Mouse (Mus musculus): ENCODE results near the gene Cbx5. TPM values are rescaled to one million over a fixed set of nuclear protein-coding genes. Genes with fewer than 3 reads are reported as not detected.

Cbx5 gene
- polyA plus RNA-seq, 1 experiment: 34.2 TPM

GRCm38 (mm10) chr15:103165924-103166323 lies 73.7 kb downstream of the Cbx5 start:
- Histone ChIP-seq H3K36me3 (ENCODE audit: control insufficient read depth, insufficient read depth, low read length) (no peaks in the 10 kb centered on the region), H3K4me3 (ENCODE audit: control insufficient read depth, insufficient read depth, low read length) (no peak overlapping the region), H3K27ac (ENCODE audit: control insufficient read depth, insufficient read depth, low read length) (no peak overlapping the region), H3K27me3 (ENCODE audit: control insufficient read depth, insufficient read depth, low read length) (peaks cover 21% of the 10 kb centered on the region), H3K4me1 (replicated peaks; ENCODE audit: control insufficient read depth, insufficient read depth, low read length) (peaks cover 17% of the 10 kb centered on the region)
- DNase-seq: no peak
- WGBS: 62% methylated on average over 5 of the region's 5 CpGs
- TF ChIP-seq CTCF (IDR thresholded peaks at IDR 0.05; ENCODE audit: borderline replicate concordance, control insufficient read depth, extremely low read depth, insufficient read depth, low read length, poor library complexity): no peak
- TF ChIP-seq POLR2A (IDR thresholded peaks at IDR 0.05; ENCODE audit: control insufficient read depth, extremely low read depth, insufficient read depth, low read length, poor library complexity): no peak

- no peaks in the 10 kb centered on the region for H3K36me3 ChIP-seq (ENCODE audit: control insufficient read depth, insufficient read depth, low read length)
- peak; percentile 96 for TF ChIP-seq CTCF (IDR thresholded peaks at IDR 0.05; ENCODE audit: borderline replicate concordance, control insufficient read depth, extremely low read depth, insufficient read depth, low read length, poor library complexity)
- TF ChIP-seq POLR2A (IDR thresholded peaks at IDR 0.05; ENCODE audit: control insufficient read depth, extremely low read depth, insufficient read depth, low read length, poor library complexity): no peak
- H3K4me3 ChIP-seq (ENCODE audit: control insufficient read depth, insufficient read depth, low read length): no peak overlapping the region
- H3K27me3 ChIP-seq (ENCODE audit: control insufficient read depth, insufficient read depth, low read length): peaks cover 19% of the 10 kb centered on the region
- peak; percentile 83 for DNase-seq
- H3K4me1 ChIP-seq (replicated peaks; ENCODE audit: control insufficient read depth, insufficient read depth, low read length): peaks cover 17% of the 10 kb centered on the region
- 3% methylated on average over 13 of the region's 13 CpGs for WGBS
- H3K27ac ChIP-seq (ENCODE audit: control insufficient read depth, insufficient read depth, low read length): no peak overlapping the region
Observed at GRCm38 (mm10) chr15:103165379-103165778, 74.2 kb downstream of the Cbx5 start.

GRCm38 (mm10) chr15:103163182-103163919 lies 76.3 kb downstream of the Cbx5 start:
- H3K36me3 ChIP-seq (ENCODE audit: control insufficient read depth, insufficient read depth, low read length): no peaks in the 10 kb centered on the region
- peak; percentile 90 for DNase-seq
- no peak overlapping the region for H3K27ac ChIP-seq (ENCODE audit: control insufficient read depth, insufficient read depth, low read length)
- 14% methylated on average over 25 of the region's 25 CpGs for WGBS
- TF ChIP-seq POLR2A (IDR thresholded peaks at IDR 0.05; ENCODE audit: control insufficient read depth, extremely low read depth, insufficient read depth, low read length, poor library complexity): peak; percentile 57; the same call in 1 of the 2 replicates
- no peak for TF ChIP-seq CTCF (IDR thresholded peaks at IDR 0.05; ENCODE audit: borderline replicate concordance, control insufficient read depth, extremely low read depth, insufficient read depth, low read length, poor library complexity)
- peaks cover 5% of the 10 kb centered on the region for H3K4me1 ChIP-seq (replicated peaks; ENCODE audit: control insufficient read depth, insufficient read depth, low read length)
- peak overlapping the region; percentile 72 for H3K4me3 ChIP-seq (ENCODE audit: control insufficient read depth, insufficient read depth, low read length)
- H3K27me3 ChIP-seq (ENCODE audit: control insufficient read depth, insufficient read depth, low read length): peaks cover 7% of the 10 kb centered on the region; the same call in 1 of the 2 replicates

GRCm38 (mm10) chr15:103157585-103157984 lies 82.0 kb downstream of the Cbx5 start:
- TF ChIP-seq CTCF (IDR thresholded peaks at IDR 0.05; ENCODE audit: borderline replicate concordance, control insufficient read depth, extremely low read depth, insufficient read depth, low read length, poor library complexity) (no peak), POLR2A (IDR thresholded peaks at IDR 0.05; ENCODE audit: control insufficient read depth, extremely low read depth, insufficient read depth, low read length, poor library complexity) (no peak)
- Histone ChIP-seq H3K27ac (ENCODE audit: control insufficient read depth, insufficient read depth, low read length) (no peak overlapping the region), H3K36me3 (ENCODE audit: control insufficient read depth, insufficient read depth, low read length) (no peaks in the 10 kb centered on the region), H3K4me3 (ENCODE audit: control insufficient read depth, insufficient read depth, low read length) (no peak overlapping the region), H3K27me3 (ENCODE audit: control insufficient read depth, insufficient read depth, low read length) (no peaks in the 10 kb centered on the region), H3K4me1 (replicated peaks; ENCODE audit: control insufficient read depth, insufficient read depth, low read length) (no peaks in the 10 kb centered on the region)
- DNase-seq: no peak
- WGBS: 97% methylated on average over 10 of the region's 10 CpGs

- Histone ChIP-seq H3K27ac (ENCODE audit: control insufficient read depth, insufficient read depth, low read length) (no peak overlapping the region), H3K4me3 (ENCODE audit: control insufficient read depth, insufficient read depth, low read length) (no peak overlapping the region), H3K27me3 (ENCODE audit: control insufficient read depth, insufficient read depth, low read length) (no peaks in the 10 kb centered on the region), H3K4me1 (replicated peaks; ENCODE audit: control insufficient read depth, insufficient read depth, low read length) (no peaks in the 10 kb centered on the region), H3K36me3 (ENCODE audit: control insufficient read depth, insufficient read depth, low read length) (no peaks in the 10 kb centered on the region)
- 96% methylated on average over 7 of the region's 7 CpGs for WGBS
- no peak for TF ChIP-seq POLR2A (IDR thresholded peaks at IDR 0.05; ENCODE audit: control insufficient read depth, extremely low read depth, insufficient read depth, low read length, poor library complexity)
- TF ChIP-seq CTCF (IDR thresholded peaks at IDR 0.05; ENCODE audit: borderline replicate concordance, control insufficient read depth, extremely low read depth, insufficient read depth, low read length, poor library complexity): no peak
- no peak for DNase-seq
Observed at GRCm38 (mm10) chr15:103156890-103157289, 82.7 kb downstream of the Cbx5 start.

GRCm38 (mm10) chr15:103155366-103156321 lies 84.0 kb downstream of the Cbx5 start:
- Histone ChIP-seq H3K4me3 (ENCODE audit: control insufficient read depth, insufficient read depth, low read length) (no peak overlapping the region), H3K4me1 (replicated peaks; ENCODE audit: control insufficient read depth, insufficient read depth, low read length) (no peaks in the 10 kb centered on the region), H3K36me3 (ENCODE audit: control insufficient read depth, insufficient read depth, low read length) (no peaks in the 10 kb centered on the region), H3K27ac (ENCODE audit: control insufficient read depth, insufficient read depth, low read length) (no peak overlapping the region), H3K27me3 (ENCODE audit: control insufficient read depth, insufficient read depth, low read length) (no peaks in the 10 kb centered on the region)
- TF ChIP-seq CTCF (IDR thresholded peaks at IDR 0.05; ENCODE audit: borderline replicate concordance, control insufficient read depth, extremely low read depth, insufficient read depth, low read length, poor library complexity) (no peak), POLR2A (IDR thresholded peaks at IDR 0.05; ENCODE audit: control insufficient read depth, extremely low read depth, insufficient read depth, low read length, poor library complexity) (no peak)
- no peak for DNase-seq
- 92% methylated on average over 32 of the region's 32 CpGs for WGBS
